Mouse (Mus musculus): ENCODE measurements around the gene Cdk1. TPM values are rescaled to one million over a fixed set of nuclear protein-coding genes. Genes with fewer than 3 reads are reported as not detected.

Gene Cdk1
- polyA plus RNA-seq, 1 experiment from 2014 or later = 508 TPM

DNA sequence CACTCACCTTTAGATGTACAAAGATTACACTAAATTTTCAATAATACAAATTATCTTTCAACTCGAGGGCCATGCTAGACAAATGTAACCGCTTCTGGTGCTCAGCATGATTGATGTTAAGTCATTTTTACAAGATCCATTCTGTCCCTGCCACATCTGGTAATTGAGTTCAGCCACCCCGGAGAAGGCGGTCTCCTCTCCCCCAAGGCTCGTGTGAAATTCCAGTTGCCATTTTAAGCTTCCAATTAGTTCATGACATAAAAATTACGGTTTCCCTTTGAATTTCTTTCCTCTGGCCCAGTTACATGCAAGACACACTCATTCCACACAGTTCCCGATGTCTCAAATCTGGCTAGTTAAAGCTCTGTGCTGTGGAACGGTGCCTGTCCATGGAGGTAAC, 38.8 kb downstream of the Cdk1 start:
- no peak overlapping the region for H3K27ac ChIP-seq (replicated peaks; ENCODE audit: low read depth, low read length)
- 72% methylated on average over 8 of the region's 8 CpGs for WGBS
- DNase-seq (ENCODE audit: low spot score) = no peak

DNA sequence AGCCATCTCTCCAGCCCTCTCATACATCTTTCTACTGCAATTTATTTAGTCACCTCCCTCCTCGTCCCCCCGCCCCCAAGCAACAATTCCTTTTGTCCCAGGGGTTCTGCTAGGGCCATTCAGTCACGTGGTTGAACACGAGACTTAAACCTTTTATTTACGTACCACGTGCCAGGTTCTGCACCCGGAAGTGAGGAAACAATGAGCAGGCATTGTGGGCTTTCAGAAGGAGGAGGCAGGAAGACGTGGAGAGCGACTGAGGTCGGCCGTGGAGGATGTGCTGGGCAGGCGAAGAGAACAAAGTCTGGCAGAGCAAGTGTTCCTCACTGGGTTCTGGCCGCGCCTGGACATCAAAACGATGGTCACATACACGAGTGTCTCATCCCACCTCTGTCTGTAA, 40.9 kb downstream of the Cdk1 start:
- WGBS = 69% methylated on average over 16 of the region's 16 CpGs
- DNase-seq (ENCODE audit: low spot score) (no peak), ATAC-seq (replicated peaks; ENCODE audit: insufficient number of reproducible peaks, low FRiP score, low TSS enrichment, low read depth) (no peak)
- no peak overlapping the region for H3K4me2 ChIP-seq (ENCODE audit: low read depth, low read length)
- no peak overlapping the region for H3K27ac ChIP-seq (replicated peaks; ENCODE audit: low read depth, low read length)
- no peak overlapping the region for H3K4me3 ChIP-seq (ENCODE audit: low read depth, low read length)
- no peaks in the 10 kb centered on the region for H3K27me3 ChIP-seq (ENCODE audit: control insufficient read depth, insufficient read depth, low read length)
- H3K9ac ChIP-seq (replicated peaks; ENCODE audit: low read length) = no peak overlapping the region
- no peaks in the 10 kb centered on the region for H3K36me3 ChIP-seq (replicated peaks; ENCODE audit: control insufficient read depth, insufficient read depth, low read depth, low read length)
- no peaks in the 10 kb centered on the region for H3K9me3 ChIP-seq (replicated peaks; ENCODE audit: control insufficient read depth, low read length)
- H3K4me1 ChIP-seq (ENCODE audit: control insufficient read depth, insufficient read depth, low read length) = no peaks in the 10 kb centered on the region

More for the DNA sequence above, 38.8 kb downstream of the Cdk1 start:
- Histone ChIP-seq H3K9me3 (replicated peaks; ENCODE audit: control insufficient read depth, low read length) (no peaks in the 10 kb centered on the region), H3K9ac (replicated peaks; ENCODE audit: low read length) (no peak overlapping the region), H3K4me2 (ENCODE audit: low read depth, low read length) (no peak overlapping the region), H3K4me1 (ENCODE audit: control insufficient read depth, insufficient read depth, low read length) (no peaks in the 10 kb centered on the region), H3K27me3 (ENCODE audit: control insufficient read depth, insufficient read depth, low read length) (no peaks in the 10 kb centered on the region), H3K36me3 (replicated peaks; ENCODE audit: control insufficient read depth, insufficient read depth, low read depth, low read length) (no peaks in the 10 kb centered on the region), H3K4me3 (ENCODE audit: low read depth, low read length) (no peak overlapping the region)
- ATAC-seq (replicated peaks; ENCODE audit: insufficient number of reproducible peaks, low FRiP score, low TSS enrichment, low read depth) = no peak

DNA sequence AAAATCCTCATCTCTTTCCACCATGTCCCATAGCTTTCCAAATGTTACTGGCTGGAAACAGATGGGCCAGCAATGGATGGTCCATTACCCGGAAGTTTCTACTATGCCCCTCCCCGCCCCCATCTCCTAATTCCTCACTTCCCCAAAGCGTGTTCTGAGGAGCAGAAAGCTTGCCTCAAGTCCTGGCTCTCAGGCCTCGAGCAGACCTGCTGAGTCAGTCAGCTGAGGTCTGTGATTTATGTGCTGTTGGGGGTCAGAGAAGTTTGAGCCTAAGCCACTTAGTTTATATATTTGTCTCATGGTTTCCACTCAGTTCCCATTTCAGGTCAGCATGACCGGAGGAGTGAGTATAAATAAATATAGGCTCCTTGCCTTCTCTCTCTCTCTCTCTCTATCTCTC, 43.6 kb downstream of the Cdk1 start:
- ATAC-seq (replicated peaks; ENCODE audit: insufficient number of reproducible peaks, low FRiP score, low TSS enrichment, low read depth) (no peak), DNase-seq (ENCODE audit: low spot score) (no peak)
- WGBS = 70% methylated on average over 5 of the region's 5 CpGs
- H3K27me3 ChIP-seq (ENCODE audit: control insufficient read depth, insufficient read depth, low read length) = no peaks in the 10 kb centered on the region
- no peak overlapping the region for H3K4me2 ChIP-seq (ENCODE audit: low read depth, low read length)
- H3K4me1 ChIP-seq (ENCODE audit: control insufficient read depth, insufficient read depth, low read length) = no peaks in the 10 kb centered on the region
- no peaks in the 10 kb centered on the region for H3K36me3 ChIP-seq (replicated peaks; ENCODE audit: control insufficient read depth, insufficient read depth, low read depth, low read length)
- H3K9ac ChIP-seq (replicated peaks; ENCODE audit: low read length) = no peak overlapping the region
- H3K4me3 ChIP-seq (ENCODE audit: low read depth, low read length) = no peak overlapping the region
- H3K9me3 ChIP-seq (replicated peaks; ENCODE audit: control insufficient read depth, low read length) = no peaks in the 10 kb centered on the region
- no peak overlapping the region for H3K27ac ChIP-seq (replicated peaks; ENCODE audit: low read depth, low read length)

DNA sequence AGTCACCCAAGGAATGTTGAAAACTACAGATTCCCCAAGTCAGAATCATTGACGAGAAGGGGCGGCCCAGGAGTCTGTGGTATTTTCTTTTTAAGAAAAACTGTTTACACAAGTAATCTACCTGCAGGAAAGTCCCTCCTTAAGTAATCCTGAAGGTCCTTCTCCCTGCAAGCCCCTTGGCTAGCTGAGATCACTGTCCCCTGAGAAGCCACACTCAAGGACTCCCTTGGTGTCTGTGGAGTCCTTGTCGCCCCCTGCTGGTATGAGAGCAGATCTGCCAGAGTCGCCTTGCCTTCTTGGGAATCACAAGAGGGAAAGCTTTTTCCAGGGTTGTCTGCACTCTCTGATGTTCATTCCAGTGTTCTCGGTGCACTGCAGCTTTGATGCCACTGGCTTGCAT, 45.7 kb downstream of the Cdk1 start:
- H3K4me3 ChIP-seq (ENCODE audit: low read depth, low read length) = no peak overlapping the region
- no peaks in the 10 kb centered on the region for H3K36me3 ChIP-seq (replicated peaks; ENCODE audit: control insufficient read depth, insufficient read depth, low read depth, low read length)
- no peaks in the 10 kb centered on the region for H3K27me3 ChIP-seq (ENCODE audit: control insufficient read depth, insufficient read depth, low read length)
- WGBS = 47% methylated on average over 5 of the region's 5 CpGs
- no peak overlapping the region for H3K27ac ChIP-seq (replicated peaks; ENCODE audit: low read depth, low read length)
- no peaks in the 10 kb centered on the region for H3K9me3 ChIP-seq (replicated peaks; ENCODE audit: control insufficient read depth, low read length)
- ATAC-seq (replicated peaks; ENCODE audit: insufficient number of reproducible peaks, low FRiP score, low TSS enrichment, low read depth) = no peak
- H3K9ac ChIP-seq (replicated peaks; ENCODE audit: low read length) = no peak overlapping the region
- H3K4me2 ChIP-seq (ENCODE audit: low read depth, low read length) = no peak overlapping the region
- no peaks in the 10 kb centered on the region for H3K4me1 ChIP-seq (ENCODE audit: control insufficient read depth, insufficient read depth, low read length)
- peak; percentile 86 for DNase-seq (ENCODE audit: low spot score)

DNA sequence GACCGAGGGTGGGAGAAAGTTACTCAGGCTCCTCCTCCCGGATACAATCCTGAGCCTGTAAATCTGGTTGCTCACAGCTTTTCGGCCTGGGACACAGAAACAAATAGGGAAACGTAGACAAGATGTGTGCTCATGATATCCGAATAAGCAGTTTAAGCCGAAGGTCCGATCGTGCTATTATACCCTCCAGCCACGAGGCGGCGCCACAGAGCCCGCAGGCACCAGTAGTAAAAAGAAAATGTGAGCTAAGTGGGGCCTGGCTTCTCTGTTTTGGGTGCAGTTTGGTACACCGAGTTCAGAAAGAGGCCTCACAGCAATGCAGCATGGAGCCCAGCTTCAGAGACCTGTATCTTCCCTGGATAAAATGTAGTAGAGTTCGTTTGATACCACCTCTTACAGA, 46.5 kb downstream of the Cdk1 start:
- Histone ChIP-seq H3K4me1 (ENCODE audit: control insufficient read depth, insufficient read depth, low read length) (no peaks in the 10 kb centered on the region), H3K36me3 (replicated peaks; ENCODE audit: control insufficient read depth, insufficient read depth, low read depth, low read length) (no peaks in the 10 kb centered on the region), H3K4me3 (ENCODE audit: low read depth, low read length) (no peak overlapping the region), H3K9me3 (replicated peaks; ENCODE audit: control insufficient read depth, low read length) (no peaks in the 10 kb centered on the region), H3K4me2 (ENCODE audit: low read depth, low read length) (no peak overlapping the region), H3K27me3 (ENCODE audit: control insufficient read depth, insufficient read depth, low read length) (no peaks in the 10 kb centered on the region), H3K9ac (replicated peaks; ENCODE audit: low read length) (no peak overlapping the region), H3K27ac (replicated peaks; ENCODE audit: low read depth, low read length) (no peak overlapping the region)
- DNase-seq (ENCODE audit: low spot score) = peak; percentile 15
- no peak for ATAC-seq (replicated peaks; ENCODE audit: insufficient number of reproducible peaks, low FRiP score, low TSS enrichment, low read depth)
- WGBS = 67% methylated on average over 14 of the region's 14 CpGs

DNA sequence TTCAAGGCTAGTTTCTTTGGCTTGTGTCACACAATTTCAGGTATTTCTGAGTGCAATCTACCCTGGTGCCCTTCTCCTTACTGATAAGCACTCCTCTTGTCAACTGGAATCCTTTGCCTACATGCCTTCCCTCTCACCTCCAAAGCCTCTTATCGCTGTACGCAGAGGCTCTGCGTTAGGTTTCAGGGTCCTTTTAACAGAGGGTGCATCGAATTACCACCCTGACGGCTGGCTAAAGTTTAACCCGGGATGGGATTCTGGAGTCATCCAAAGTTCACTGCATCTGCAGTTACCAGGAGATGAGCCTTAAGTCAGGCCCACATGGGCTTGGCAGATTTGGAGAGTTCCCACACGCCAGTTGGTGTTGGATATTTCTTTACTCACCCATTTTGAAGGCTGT, 47.1 kb downstream of the Cdk1 start:
- WGBS = 42% methylated on average over 7 of the region's 7 CpGs
- Histone ChIP-seq H3K27ac (replicated peaks; ENCODE audit: low read depth, low read length) (no peak overlapping the region), H3K36me3 (replicated peaks; ENCODE audit: control insufficient read depth, insufficient read depth, low read depth, low read length) (no peaks in the 10 kb centered on the region), H3K4me2 (ENCODE audit: low read depth, low read length) (no peak overlapping the region), H3K9me3 (replicated peaks; ENCODE audit: control insufficient read depth, low read length) (no peaks in the 10 kb centered on the region), H3K9ac (replicated peaks; ENCODE audit: low read length) (no peak overlapping the region), H3K27me3 (ENCODE audit: control insufficient read depth, insufficient read depth, low read length) (no peaks in the 10 kb centered on the region), H3K4me3 (ENCODE audit: low read depth, low read length) (no peak overlapping the region), H3K4me1 (ENCODE audit: control insufficient read depth, insufficient read depth, low read length) (no peaks in the 10 kb centered on the region)
- no peak for DNase-seq (ENCODE audit: low spot score)
- ATAC-seq (replicated peaks; ENCODE audit: insufficient number of reproducible peaks, low FRiP score, low TSS enrichment, low read depth) = no peak

DNA sequence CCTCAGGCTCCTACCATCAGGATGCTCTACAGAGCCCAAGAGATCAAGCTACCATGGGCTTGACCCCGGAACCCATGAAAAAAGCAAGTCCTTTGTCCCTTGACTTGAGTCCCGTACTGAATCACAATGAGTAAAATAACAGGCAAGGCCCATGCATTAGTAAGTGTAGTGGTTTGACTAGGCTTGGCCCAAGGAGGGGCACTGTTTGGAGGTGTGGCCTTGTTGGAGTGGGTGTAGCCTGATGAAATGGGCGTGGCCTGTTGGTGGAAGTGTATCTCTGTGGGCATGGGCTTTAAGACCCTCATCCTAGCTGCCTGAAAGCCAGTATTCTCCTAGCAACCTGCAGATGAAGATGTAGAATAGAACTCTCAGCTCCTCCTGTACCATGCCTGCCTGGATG, 47.9 kb downstream of the Cdk1 start:
- Histone ChIP-seq H3K4me3 (ENCODE audit: low read depth, low read length) (no peak overlapping the region), H3K36me3 (replicated peaks; ENCODE audit: control insufficient read depth, insufficient read depth, low read depth, low read length) (no peaks in the 10 kb centered on the region), H3K4me1 (ENCODE audit: control insufficient read depth, insufficient read depth, low read length) (no peaks in the 10 kb centered on the region), H3K9me3 (replicated peaks; ENCODE audit: control insufficient read depth, low read length) (no peaks in the 10 kb centered on the region), H3K27ac (replicated peaks; ENCODE audit: low read depth, low read length) (no peak overlapping the region), H3K27me3 (ENCODE audit: control insufficient read depth, insufficient read depth, low read length) (no peaks in the 10 kb centered on the region), H3K4me2 (ENCODE audit: low read depth, low read length) (no peak overlapping the region), H3K9ac (replicated peaks; ENCODE audit: low read length) (no peak overlapping the region)
- DNase-seq (ENCODE audit: low spot score) (no peak), ATAC-seq (replicated peaks; ENCODE audit: insufficient number of reproducible peaks, low FRiP score, low TSS enrichment, low read depth) (no peak)
- 88% methylated on average over 3 of the region's 3 CpGs for WGBS

DNA sequence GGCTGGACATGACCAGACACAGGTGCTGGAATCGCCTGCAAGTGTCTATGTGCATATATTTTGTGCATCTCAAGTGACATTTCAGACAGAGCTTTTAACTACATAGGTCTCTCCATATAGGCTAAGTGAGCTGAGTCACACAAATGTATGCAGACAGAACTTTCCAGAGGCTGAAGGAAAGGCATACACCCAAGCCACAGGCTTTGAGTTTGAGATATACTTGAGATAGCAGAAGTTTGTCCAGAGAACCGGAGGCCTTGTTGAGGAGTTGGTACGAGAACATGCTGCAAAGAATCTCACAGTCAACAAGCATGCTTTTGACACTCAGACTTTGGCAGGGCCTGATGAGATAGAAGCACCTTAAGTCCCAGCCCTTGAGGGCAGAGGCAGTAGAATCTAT, 50.1 kb downstream of the Cdk1 start:
- Histone ChIP-seq H3K27ac (replicated peaks; ENCODE audit: low read depth, low read length) (no peak overlapping the region), H3K9ac (replicated peaks; ENCODE audit: low read length) (no peak overlapping the region), H3K27me3 (ENCODE audit: control insufficient read depth, insufficient read depth, low read length) (no peaks in the 10 kb centered on the region), H3K4me2 (ENCODE audit: low read depth, low read length) (no peak overlapping the region), H3K36me3 (replicated peaks; ENCODE audit: control insufficient read depth, insufficient read depth, low read depth, low read length) (no peaks in the 10 kb centered on the region), H3K4me3 (ENCODE audit: low read depth, low read length) (no peak overlapping the region), H3K4me1 (ENCODE audit: control insufficient read depth, insufficient read depth, low read length) (no peaks in the 10 kb centered on the region), H3K9me3 (replicated peaks; ENCODE audit: control insufficient read depth, low read length) (no peaks in the 10 kb centered on the region)
- WGBS = 93% methylated on average over 3 of the region's 3 CpGs
- DNase-seq (ENCODE audit: low spot score) = no peak
- no peak for ATAC-seq (replicated peaks; ENCODE audit: insufficient number of reproducible peaks, low FRiP score, low TSS enrichment, low read depth)

All from embryonic facial prominence, embryonic 11.5 days (tissue).